Mouse (Mus musculus) forebrain, postnatal 0 days (tissue): ENCODE data around the gene Abcf1. TPM values are rescaled to one million over a fixed set of nuclear protein-coding genes. Genes with fewer than 3 reads are reported as not detected.
"Not testable (repeated sequence)": the region's sequence is repeated elsewhere in the genome, so short reads cannot be mapped to it uniquely, and the experiment has no call there.

Experiments used
- ATAC-seq: fragments of 200-750 bp; cut with Nextera tagmentation; 2 replicates; pipeline ENCODE4 v1.8.0; 2017; ENCODE audit warnings: mild to moderate bottlenecking, moderate library complexity
- DNase-seq: peaks from one replicate; pipeline ENCODE4 v3.0.0-alpha.2; 2015
- H3K27ac ChIP-seq: fragments of 300-500 bp; sonication (generic); 2 replicates; pipeline ENCODE4 v1.5.1; 2014; ENCODE audit warnings: low read depth, mild to moderate bottlenecking, antibody characterized with exemption, low read length, moderate library complexity, mixed read lengths
- H3K27me3 ChIP-seq: fragments of 300-500 bp; sonication (generic); 2 replicates; pipeline ENCODE4 v1.6.1; 2014; ENCODE audit warnings: mild to moderate bottlenecking, low read length, mixed read lengths; ENCODE audit not compliant: insufficient read depth
- H3K36me3 ChIP-seq: fragments of 300-500 bp; sonication (generic); 2 replicates; pipeline ENCODE4 v1.6.1; 2014; ENCODE audit warnings: mild to moderate bottlenecking, moderate library complexity; ENCODE audit not compliant: insufficient read depth
- H3K4me1 ChIP-seq: fragments of 300-500 bp; sonication (generic); 2 replicates; pipeline ENCODE4 v1.6.1; 2014; ENCODE audit warnings: antibody characterized with exemption; ENCODE audit not compliant: insufficient read depth
- H3K4me2 ChIP-seq: fragments of 300-500 bp; sonication (generic); 2 replicates; pipeline ENCODE4 v1.6.1; 2014; ENCODE audit warnings: low read depth, mild to moderate bottlenecking, moderate library complexity
- H3K4me3 ChIP-seq: fragments of 300-500 bp; sonication (generic); 2 replicates; pipeline ENCODE4 v1.5.1; 2014; ENCODE audit warnings: low read depth, low read length, mixed read lengths
- H3K9ac ChIP-seq: fragments of 300-500 bp; sonication (generic); 2 replicates; pipeline ENCODE4 v1.6.1; 2014; ENCODE audit warnings: mild to moderate bottlenecking
- H3K9me3 ChIP-seq: fragments of 300-500 bp; sonication (generic); 2 replicates; pipeline ENCODE4 v1.6.1; 2016; ENCODE audit warnings: low read length
- CTCF ChIP-seq: sonication (generic); IDR thresholded peaks from 2 replicates; pipeline ENCODE4 v1.5.1; 2016; ENCODE audit warnings: antibody characterized with exemption, control low read depth, low read depth
- WGBS: fragments of 180-500 bp; shearing (Covaris S2); extraction: QIAGEN DNeasy Blood & Tissue Kit; methylation state at CpG from one replicate; pipeline ENCODE4 v1.1.7; 2014; 5-methylcytosine and 5-hydroxymethylcytosine counted together
- polyA plus RNA-seq: library from polyadenylated mRNA; unstranded; fragments of >200 nt; fragmentation: Nextera tagmentation; extraction: Ambion mirVana; gene quantifications from 2 replicates; pipeline ENCODE4 v1.2.1, GENCODE M21; 2015
- total RNA-seq: library from RNA; depleted of rRNA; stranded (reverse); fragments of >200 nt; gene quantifications from 2 replicates; pipeline ENCODE4 v1.2.3, GENCODE M21; 2014; rRNA removed

Abcf1 gene
- total RNA-seq (55.9 and 60.4 TPM in 2 replicates), polyA plus RNA-seq (89.0 and 101 TPM in 2 replicates)

- WGBS = under 1% methylated on average over 68 of the region's 68 CpGs
- no peak for TF ChIP-seq CTCF
- H3K4me3 ChIP-seq = peak within 1 kb of the TSS; percentile 94
- ATAC-seq (peak; percentile 98), DNase-seq (peak; percentile 98)
- H3K9me3 ChIP-seq = no peaks in the 10 kb centered on the region
- peak within 1 kb of the TSS; percentile 75 for H3K4me2 ChIP-seq
- H3K4me1 ChIP-seq = peaks cover 16% of the 10 kb centered on the region
- H3K9ac ChIP-seq = peak within 1 kb of the TSS; percentile 75
- H3K27ac ChIP-seq = peak within 1 kb of the TSS; percentile 82
- peaks cover 30% of the 10 kb centered on the region for H3K36me3 ChIP-seq
- H3K27me3 ChIP-seq = no peaks in the 10 kb centered on the region
These were observed at the start of gene Abcf1 for GRCm38 (mm10) chr17:35969418-35970389. TSS of gene Abcf1 (minus strand) at chr17:35969761.

- no peaks in the 10 kb centered on the region for H3K27me3 ChIP-seq
- H3K4me2 ChIP-seq = no peak overlapping the region
- no peak overlapping the region for H3K4me3 ChIP-seq
- H3K4me1 ChIP-seq = no peaks in the 10 kb centered on the region
- WGBS = 73% methylated on average over 2 of the region's 2 CpGs
- ATAC-seq = no peak
- no peak overlapping the region for H3K9ac ChIP-seq
- peaks cover 18% of the 10 kb centered on the region for H3K36me3 ChIP-seq
- H3K9me3 ChIP-seq = no peaks in the 10 kb centered on the region
- no peak for TF ChIP-seq CTCF
- H3K27ac ChIP-seq = no peak overlapping the region
- DNase-seq = no peak
These were observed 49.4 kb upstream of the Abcf1 start for GRCm38 (mm10) chr17:36018979-36019378.

GRCm38 (mm10) chr17:36017046-36017445, 47.5 kb upstream of the Abcf1 start:
- no peak for TF ChIP-seq CTCF
- Histone ChIP-seq H3K9me3 (no peaks in the 10 kb centered on the region), H3K4me1 (no peaks in the 10 kb centered on the region), H3K4me3 (no peak overlapping the region), H3K4me2 (no peak overlapping the region), H3K36me3 (peaks cover 18% of the 10 kb centered on the region), H3K27me3 (no peaks in the 10 kb centered on the region), H3K9ac (no peak overlapping the region), H3K27ac (no peak overlapping the region)
- WGBS = 92% methylated on average over 5 of the region's 5 CpGs
- no peak for ATAC-seq
- DNase-seq = no peak

DNA sequence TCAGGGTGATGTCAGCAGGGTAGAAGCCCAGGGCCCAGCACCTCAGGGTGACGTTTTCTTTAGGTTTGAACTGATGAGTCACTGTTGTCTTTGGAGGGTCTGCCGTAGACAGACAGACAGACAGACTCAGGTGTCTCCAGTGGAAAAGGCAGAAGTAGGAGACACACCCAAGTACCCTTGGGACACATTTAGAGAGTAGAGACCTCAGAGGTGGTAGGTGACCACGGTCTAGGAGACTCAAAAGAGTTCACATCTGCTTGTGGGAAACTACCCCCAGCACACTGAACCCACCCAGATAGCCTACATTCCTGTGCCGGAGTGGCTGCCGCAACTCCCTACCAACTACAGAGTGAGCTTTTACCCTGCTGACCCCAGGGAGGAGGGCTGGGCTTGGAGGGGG, 45.4 kb upstream of the Abcf1 start:
- no peak overlapping the region for H3K27ac ChIP-seq
- 98% methylated on average over 5 of the region's 5 CpGs for WGBS
- H3K27me3 ChIP-seq = no peaks in the 10 kb centered on the region
- H3K4me3 ChIP-seq = no peak overlapping the region
- no peaks in the 10 kb centered on the region for H3K9me3 ChIP-seq
- DNase-seq = no peak
- H3K4me2 ChIP-seq = no peak overlapping the region
- no peak for ATAC-seq
- no peak overlapping the region for H3K9ac ChIP-seq
- TF ChIP-seq CTCF = no peak
- no peaks in the 10 kb centered on the region for H3K4me1 ChIP-seq
- peaks cover 18% of the 10 kb centered on the region for H3K36me3 ChIP-seq

DNA sequence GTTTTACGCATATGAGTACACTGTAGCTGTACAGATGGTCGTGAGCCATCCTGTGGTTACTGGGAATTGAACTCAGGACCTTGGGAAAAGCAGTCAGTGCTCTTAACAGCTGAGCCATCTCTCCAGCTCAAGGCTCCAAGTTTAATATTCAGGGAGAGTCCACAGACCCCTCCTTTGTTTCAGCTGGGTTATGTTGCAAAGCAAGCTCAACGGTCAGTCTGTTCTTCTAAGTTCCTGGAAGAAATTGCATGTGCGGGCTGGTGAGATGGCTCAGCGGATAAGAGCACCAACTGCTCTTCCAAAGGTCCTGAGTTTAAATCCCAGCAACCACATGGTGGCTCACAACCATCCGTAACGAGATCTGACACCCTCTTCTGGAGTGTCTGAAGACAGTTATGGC, 34.8 kb upstream of the Abcf1 start:
- H3K36me3 ChIP-seq, H3K4me3 ChIP-seq, H3K27me3 ChIP-seq, DNase-seq, H3K4me1 ChIP-seq, H3K9me3 ChIP-seq, H3K9ac ChIP-seq, H3K4me2 ChIP-seq, ATAC-seq, H3K27ac ChIP-seq: not testable (repeated sequence)
- 89% methylated on average over 7 of the region's 7 CpGs for WGBS

DNA sequence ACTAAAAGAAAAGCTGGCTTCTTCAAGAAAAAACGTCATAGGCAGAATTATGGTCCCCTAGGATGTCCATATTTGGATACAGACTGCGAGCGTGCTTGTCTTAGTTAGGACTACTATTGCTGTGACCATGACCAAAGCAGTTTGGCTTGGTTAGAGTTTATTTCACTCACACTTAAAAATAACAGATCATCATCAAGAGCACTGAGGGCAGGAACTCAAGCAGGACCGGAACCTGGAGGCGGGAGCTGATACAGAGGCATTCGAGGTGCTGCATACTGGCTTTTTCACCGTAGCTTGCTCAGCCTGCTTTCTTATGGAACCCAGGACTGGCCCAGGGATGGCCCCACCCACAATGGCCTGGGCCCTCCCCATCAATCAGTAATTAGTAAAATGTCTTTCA, 33.8 kb upstream of the Abcf1 start:
- ATAC-seq (no peak), DNase-seq (no peak)
- H3K9me3 ChIP-seq = no peaks in the 10 kb centered on the region
- H3K4me3 ChIP-seq = no peak overlapping the region
- H3K4me1 ChIP-seq = no peaks in the 10 kb centered on the region
- TF ChIP-seq CTCF = no peak
- no peaks in the 10 kb centered on the region for H3K36me3 ChIP-seq
- 91% methylated on average over 7 of the region's 7 CpGs for WGBS
- no peaks in the 10 kb centered on the region for H3K27me3 ChIP-seq
- no peak overlapping the region for H3K4me2 ChIP-seq
- H3K27ac ChIP-seq = no peak overlapping the region
- no peak overlapping the region for H3K9ac ChIP-seq

- no peak for DNase-seq
- Histone ChIP-seq H3K36me3 (no peaks in the 10 kb centered on the region), H3K4me3 (no peak overlapping the region), H3K27me3 (no peaks in the 10 kb centered on the region), H3K9ac (no peak overlapping the region), H3K4me1 (no peaks in the 10 kb centered on the region), H3K27ac (no peak overlapping the region), H3K4me2 (no peak overlapping the region), H3K9me3 (no peaks in the 10 kb centered on the region)
- 98% methylated on average over 6 of the region's 6 CpGs for WGBS
- ATAC-seq = no peak
- no peak for TF ChIP-seq CTCF
These were observed 32.4 kb upstream of the Abcf1 start for GRCm38 (mm10) chr17:36001966-36002365.
